Mouse (Mus musculus): ENCODE results near the gene Adam17.

Gene Adam17

GRCm38 (mm10) chr12:21315923-21316868 is 57.2 kb downstream of the Adam17 start, which contains the start of gene Iah1:
TSS of gene Iah1 (plus strand) at chr12:21316389.
- in situ Hi-C loops (cut with MboI; ENCODE audit: low sequenced_read_pairs) = no loop called here

DNA sequence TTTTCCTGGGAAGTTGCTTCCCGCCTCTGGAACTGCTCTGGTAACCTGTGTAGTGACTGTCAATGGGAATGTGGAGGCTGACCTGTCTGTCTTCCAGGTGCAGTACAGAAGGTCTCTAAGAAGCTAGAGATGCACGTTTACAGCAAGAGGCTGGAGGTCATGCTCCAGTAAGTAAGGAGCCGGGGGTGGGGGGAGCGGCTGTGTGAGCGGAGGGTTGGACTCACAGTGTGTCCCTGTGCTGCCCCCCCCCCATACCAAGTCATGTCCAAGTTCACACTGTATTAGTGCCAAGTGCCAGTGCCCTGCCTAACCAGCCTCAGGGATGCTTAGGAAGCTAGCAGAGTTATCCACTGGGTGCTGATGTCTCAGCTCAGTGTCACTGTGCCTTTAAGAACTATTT is 61.2 kb downstream of the Adam17 start:
- in situ Hi-C loops (cut with MboI; ENCODE audit: low sequenced_read_pairs) = no loop called here

DNA sequence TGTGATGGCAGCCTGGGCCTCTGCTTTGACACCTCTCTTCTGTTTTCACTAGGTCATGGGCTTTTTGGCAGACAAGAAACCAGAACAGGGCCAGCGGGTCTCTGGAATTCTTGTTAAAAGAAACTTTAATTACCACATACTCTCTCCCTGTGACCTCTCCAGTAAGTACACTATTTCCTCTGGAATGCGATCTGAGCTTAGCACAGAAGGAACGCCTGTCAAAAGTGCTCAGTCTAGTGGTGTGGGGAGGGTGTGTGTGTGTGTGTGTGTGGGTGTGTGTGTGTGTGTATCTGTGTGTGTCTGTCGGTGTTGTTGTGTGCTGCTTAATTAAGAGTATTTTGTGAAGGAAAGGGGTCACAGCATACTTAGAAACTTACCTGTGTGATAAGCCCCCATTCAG is 66.7 kb downstream of the Adam17 start:
- in situ Hi-C loops (cut with MboI; ENCODE audit: low sequenced_read_pairs) = no loop called here

DNA sequence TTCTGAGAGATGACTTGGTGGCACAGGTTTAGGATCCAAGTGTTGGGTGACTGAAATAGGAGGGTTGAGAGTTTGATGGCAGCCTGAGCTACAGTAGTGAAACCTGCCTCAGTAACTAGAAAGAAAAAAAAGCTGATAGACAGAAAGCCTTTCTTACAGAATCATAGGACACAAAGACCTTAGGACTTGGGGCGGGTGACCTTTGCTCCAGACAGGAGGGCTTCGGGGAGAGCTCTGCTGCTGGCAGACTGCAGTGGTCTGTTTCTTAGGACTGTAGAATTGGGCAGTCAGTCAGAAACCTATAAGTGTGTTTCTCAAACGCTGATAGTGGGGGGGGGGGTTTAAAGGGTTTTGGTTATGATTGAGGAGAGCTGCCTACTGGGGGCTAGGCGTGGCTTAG is 67.7 kb downstream of the Adam17 start:
- in situ Hi-C loops (cut with MboI; ENCODE audit: low sequenced_read_pairs) = no loop called here

- in situ Hi-C loops (cut with MboI; ENCODE audit: low sequenced_read_pairs) = no loop called here
Measured at GRCm38 (mm10) chr12:21302361-21302783, 71.1 kb downstream of the Adam17 start.

DNA sequence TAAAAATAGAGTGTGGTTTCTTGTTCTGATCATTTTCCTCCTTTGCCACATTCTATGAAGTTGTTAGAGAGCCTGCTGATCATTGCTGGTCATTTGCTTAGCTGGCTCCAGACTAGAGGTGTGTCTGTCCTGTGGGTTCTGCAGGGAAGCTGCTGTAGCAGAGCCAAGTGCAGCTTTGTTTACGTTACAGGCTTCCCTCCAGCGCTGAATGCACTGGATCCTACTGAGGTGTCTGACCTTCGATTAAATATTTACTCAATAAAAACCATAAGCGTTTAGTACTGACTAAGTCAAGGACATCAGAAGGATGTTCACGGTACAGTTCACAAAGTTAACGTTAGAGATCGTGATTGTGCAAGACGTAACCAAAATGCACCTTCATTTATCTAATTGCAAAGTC is 71.5 kb downstream of the Adam17 start:
- in situ Hi-C loops (cut with MboI; ENCODE audit: low sequenced_read_pairs) = no loop called here

DNA sequence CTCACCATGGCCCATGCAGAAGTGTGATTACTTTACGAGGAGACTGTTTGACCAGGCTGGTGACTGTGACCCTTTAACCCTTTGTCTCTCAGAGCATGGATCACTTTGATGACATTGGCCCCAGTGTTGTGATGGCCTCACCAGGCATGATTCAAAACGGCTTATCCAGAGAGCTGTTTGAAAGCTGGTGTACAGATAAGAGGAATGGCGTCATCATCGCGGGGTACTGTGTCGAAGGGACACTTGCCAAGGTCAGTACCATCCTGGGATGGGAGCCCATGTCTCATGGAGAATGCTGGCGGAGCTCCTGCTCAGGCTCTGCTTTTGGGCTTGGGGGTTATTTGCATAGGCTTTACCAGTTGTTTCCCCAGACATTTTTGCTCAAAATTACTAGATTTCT is 72.1 kb downstream of the Adam17 start:
- in situ Hi-C loops (cut with MboI; ENCODE audit: low sequenced_read_pairs) = no loop called here

DNA sequence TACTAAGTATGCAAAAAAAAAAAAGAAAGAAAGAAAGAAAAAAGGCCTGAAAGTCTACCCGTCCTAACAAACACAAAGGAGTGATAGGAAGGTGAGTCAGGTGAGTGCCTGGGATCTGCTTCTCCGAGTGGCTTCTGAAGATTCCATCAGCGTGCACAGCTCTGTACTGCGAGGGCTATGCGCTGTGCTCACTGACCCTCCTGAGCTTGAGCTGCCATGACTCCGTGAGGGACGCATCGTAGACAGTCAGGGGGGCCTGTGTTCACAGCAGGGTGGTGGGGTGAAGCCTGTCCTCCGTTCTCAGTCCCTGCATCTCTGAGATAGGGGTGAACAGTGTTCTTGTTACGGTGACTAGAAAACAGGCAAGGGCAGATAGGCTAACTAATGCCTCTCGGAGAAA is 74.6 kb downstream of the Adam17 start:
- in situ Hi-C loops (cut with MboI; ENCODE audit: low sequenced_read_pairs) = no loop called here

- in situ Hi-C loops (cut with MboI; ENCODE audit: low sequenced_read_pairs) = no loop called here
Measured at GRCm38 (mm10) chr12:21289651-21290050, 83.8 kb downstream of the Adam17 start.

DNA sequence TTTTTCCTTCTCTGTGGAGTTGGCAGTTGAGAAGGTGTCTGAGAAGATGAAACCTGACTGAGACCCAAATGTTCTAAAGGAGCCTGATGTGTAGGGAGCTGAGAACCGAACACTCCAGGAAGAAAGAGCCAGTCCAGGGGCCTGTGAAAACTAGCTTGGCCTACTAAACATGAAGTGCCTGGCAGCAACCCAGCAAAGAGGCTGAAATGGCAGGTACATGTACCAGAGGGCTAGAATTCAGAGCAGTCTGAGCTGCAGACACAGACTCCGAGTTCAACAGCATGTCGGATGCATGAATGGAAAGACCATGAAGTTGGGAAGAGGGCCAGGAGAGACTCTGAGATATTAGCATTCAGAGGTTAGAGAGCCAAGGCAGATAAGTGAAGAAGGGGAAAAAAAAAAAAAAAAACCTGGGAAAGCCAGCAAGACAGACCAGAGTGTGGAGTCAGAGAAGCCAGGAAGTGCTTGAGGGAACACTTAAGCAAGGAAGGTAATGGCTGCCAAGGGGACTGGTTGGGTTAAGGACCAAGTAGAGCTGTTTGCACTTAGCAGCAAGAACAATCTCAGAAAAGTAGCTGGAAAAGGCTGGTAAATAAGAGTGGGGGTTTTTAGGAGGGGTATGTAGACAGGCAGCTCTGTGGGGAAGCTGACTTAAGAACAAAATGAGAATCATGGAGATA is 84.6 kb downstream of the Adam17 start:
- in situ Hi-C loops (cut with MboI; ENCODE audit: low sequenced_read_pairs) = no loop called here

- in situ Hi-C loops (cut with MboI; ENCODE audit: low sequenced_read_pairs) = no loop called here
Measured at GRCm38 (mm10) chr12:21286712-21287650, 86.5 kb downstream of the Adam17 start.

GRCm38 (mm10) chr12:21286243-21286622 is 87.2 kb downstream of the Adam17 start, which contains the start of gene Itgb1bp1:
TSS of gene Itgb1bp1 (minus strand) at chr12:21286284.
- in situ Hi-C loops (cut with MboI; ENCODE audit: low sequenced_read_pairs) = no loop called here

DNA sequence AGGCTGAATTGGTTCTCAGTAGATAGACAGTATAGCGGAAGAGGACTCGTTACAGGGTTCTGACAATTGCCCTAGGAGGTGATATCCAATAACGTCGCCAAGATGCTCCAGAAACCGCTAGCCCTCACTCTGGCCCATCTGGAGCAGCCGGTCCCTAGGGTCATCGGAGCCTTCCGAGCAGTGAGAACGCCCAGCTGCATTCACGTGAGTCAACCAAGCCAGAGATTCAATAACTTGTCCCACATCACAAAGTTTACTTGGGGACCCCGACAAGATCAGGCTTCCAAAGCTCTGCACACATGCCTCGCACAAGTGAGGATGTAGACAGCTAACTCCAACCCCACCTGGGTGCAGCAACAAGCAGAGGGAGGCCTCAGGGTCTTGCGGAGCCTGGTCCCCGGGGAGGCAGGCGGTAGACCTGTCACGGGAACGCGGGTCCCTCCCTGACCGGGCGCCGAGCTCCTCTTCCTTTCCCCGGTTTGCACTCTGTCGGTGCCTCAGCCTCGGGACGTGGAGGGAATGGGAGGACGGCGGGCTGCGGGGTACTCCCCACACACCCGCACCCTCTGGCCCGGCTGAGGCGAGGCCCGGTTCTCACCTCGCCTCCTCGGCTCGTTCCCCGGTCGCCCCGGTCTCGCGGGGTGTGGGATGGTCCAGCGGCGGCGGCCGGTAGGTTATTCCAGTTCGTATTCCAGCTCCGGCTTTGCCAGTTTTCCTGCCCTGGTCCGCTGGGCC is 87.8 kb downstream of the Adam17 start:
- in situ Hi-C loops (cut with MboI; ENCODE audit: low sequenced_read_pairs) = no loop called here

- in situ Hi-C loops (cut with MboI; ENCODE audit: low sequenced_read_pairs) = no loop called here
Measured at GRCm38 (mm10) chr12:21284761-21285441, 88.5 kb downstream of the Adam17 start, which contains the start of gene Cpsf3. TSS of gene Cpsf3 (plus strand) at chr12:21285391.

- in situ Hi-C loops (cut with MboI; ENCODE audit: low sequenced_read_pairs) = no loop called here
Measured at GRCm38 (mm10) chr12:21277352-21277864, 96.0 kb downstream of the Adam17 start.

DNA sequence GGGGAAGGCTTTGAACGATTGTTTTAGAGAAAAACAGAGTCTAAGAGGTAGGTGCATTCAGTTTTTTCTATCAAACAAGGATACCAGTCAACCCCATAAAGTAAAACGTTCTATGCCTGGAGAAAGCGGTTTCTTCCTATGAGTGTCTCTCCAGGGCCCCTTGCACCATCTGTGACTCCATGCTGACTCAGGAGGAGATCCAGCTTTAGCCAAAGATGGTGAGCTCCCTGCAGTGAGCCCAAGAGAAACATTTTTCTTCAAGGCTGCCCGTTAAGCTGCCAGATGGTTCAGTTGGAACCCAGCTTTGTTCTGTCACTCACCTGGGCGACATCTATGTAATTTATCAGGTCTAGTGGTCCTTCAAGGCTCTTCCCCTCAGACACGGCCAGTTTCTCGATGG is 99.0 kb downstream of the Adam17 start:
- in situ Hi-C loops (cut with MboI; ENCODE audit: low sequenced_read_pairs) = no loop called here
